Mouse (Mus musculus): ENCODE results near the gene Ccp110. TPM values are rescaled to one million over a fixed set of nuclear protein-coding genes. Genes with fewer than 3 reads are reported as not detected.

The Ccp110 gene
- total and polyA plus RNA-seq, 3 experiments = 10.6 to 16.3 (median 13.4) TPM

DNA sequence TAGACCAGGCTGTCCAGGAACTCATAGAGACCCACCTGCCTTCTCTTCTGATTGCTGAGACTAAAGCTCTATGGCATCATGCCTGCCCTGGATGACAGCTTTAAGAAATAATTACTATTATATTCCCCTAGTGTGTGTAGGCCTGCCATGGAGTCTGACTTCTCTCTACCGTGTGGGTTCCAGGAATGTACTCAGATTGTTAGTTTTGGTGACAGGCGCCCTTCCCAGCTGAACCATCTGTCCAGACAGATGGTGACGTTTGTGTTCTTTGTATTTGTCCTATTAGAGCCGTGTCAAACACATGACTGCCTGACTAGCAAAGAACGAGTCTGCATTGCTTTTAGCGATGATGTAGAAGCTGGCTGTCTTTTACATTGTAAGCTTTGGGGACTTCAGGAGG, 66.2 kb downstream of the Ccp110 start:
- Histone ChIP-seq H3K36me3 (replicated peaks in 1 of 2; ENCODE audit: control insufficient read depth in 1 of 2, insufficient read depth in 1 of 2, low read length in 1 of 2) (peaks cover 37 to 95% of the 10 kb centered on the region in 2 experiments), H3K79me2 (replicated peaks; ENCODE audit: control insufficient read depth, extremely low read depth, insufficient read depth, poor library complexity, severe bottlenecking) (no peaks in the 10 kb centered on the region), H3K4me1 (ENCODE audit: control insufficient read depth in 1 of 2, insufficient read depth in 2 of 2) (peaks cover 3 to 12% of the 10 kb centered on the region in 2 experiments; a peak in 3 of 4 replicates), H3K9ac (ENCODE audit: insufficient read depth, low read depth) (no peak overlapping the region), H3K9me3 (replicated peaks; ENCODE audit: low read length) (no peaks in the 10 kb centered on the region), H3K4me2 (ENCODE audit: insufficient read depth, low read depth, poor library complexity, severe bottlenecking) (no peak overlapping the region), H3K27me3 (replicated peaks) (no peaks in the 10 kb centered on the region), H3K27ac (ENCODE audit: insufficient read depth, low read depth) (no peak overlapping the region), H3K4me3 (replicated peaks in 1 of 3; ENCODE audit: low read depth in 2 of 3, low read length in 2 of 3, poor library complexity in 1 of 3) (no peak overlapping the region)
- no peak for DNase-seq (ENCODE audit: extremely low read depth)
- dilution Hi-C loops (cut with MboI; ENCODE audit: extremely low pct_ligation_motif_present, extremely low pct_unique_long_range_greater_than_20kb, low sequenced_read_pairs) (no loop called here), in situ Hi-C loops (cut with MboI; ENCODE audit: low pct_ligation_motif_present, low pct_unique_long_range_greater_than_20kb, low sequenced_read_pairs) (loop anchor here (10.0 kb wide), 1 partner anchor 56 kb away; no protein-coding TSS in a partner anchor)
- TF ChIP-seq USF1 (IDR thresholded peaks at IDR 0.05; ENCODE audit: low read depth, low read length) (no peak), ZC3H11A (IDR thresholded peaks at IDR 0.05; ENCODE audit: low read depth, low read length) (no peak), POLR2AphosphoS2 (IDR thresholded peaks at IDR 0.05; ENCODE audit: low read depth, low read length) (no peak), RAD21 (IDR thresholded peaks at IDR 0.05; ENCODE audit: low read depth, low read length) (no peak), JUND (conservative IDR thresholded peaks at IDR 0.05; ENCODE audit: low read depth, low read length) (no peak), MEF2A (IDR thresholded peaks at IDR 0.05; ENCODE audit: borderline replicate concordance, low read depth, low read length) (no peak), TBP (conservative IDR thresholded peaks at IDR 0.05; ENCODE audit: low read depth, low read length) (no peak), EP300 (IDR thresholded peaks at IDR 0.05; ENCODE audit: low read length) (no peak)

DNA sequence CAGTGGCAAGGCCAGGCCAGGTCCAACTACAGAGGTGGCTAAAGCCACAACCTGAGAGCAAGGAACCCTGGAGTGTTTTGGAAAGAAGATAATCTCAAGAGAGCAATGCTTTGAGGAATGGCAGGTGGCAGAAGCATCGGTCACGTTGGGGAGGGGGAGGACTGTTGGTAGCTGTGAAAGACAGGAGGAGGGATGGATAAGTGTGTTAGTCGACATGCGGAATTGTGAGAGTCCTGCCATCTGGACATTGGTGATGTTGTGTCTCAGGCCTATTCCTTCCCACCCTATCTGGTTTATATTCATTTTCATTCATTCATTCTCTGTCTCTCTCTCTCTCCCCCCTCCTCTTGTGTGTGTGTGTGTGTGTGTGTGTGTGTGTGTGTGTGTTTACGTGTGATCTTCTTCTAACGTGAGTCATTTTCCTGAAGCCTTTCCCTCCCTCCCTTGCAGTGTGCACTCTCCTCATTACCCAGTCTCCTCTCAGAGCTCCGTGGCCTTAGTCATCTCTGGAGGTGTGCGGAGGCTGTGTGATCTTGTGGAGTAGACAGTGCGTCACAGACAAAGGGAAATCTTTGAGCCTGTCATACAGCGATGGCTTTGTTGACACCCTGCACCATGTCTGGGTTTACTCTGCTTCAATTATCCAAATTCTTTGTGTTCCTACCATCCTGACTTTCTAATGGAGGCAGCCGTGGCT, 71.1 kb downstream of the Ccp110 start:
- in situ Hi-C loops (cut with MboI; ENCODE audit: low pct_ligation_motif_present, low pct_unique_long_range_greater_than_20kb, low sequenced_read_pairs) (no loop called here), dilution Hi-C loops (cut with MboI; ENCODE audit: extremely low pct_ligation_motif_present, extremely low pct_unique_long_range_greater_than_20kb, low sequenced_read_pairs) (no loop called here)
- H3K27ac ChIP-seq (ENCODE audit: insufficient read depth, low read depth) = no peak overlapping the region
- peaks cover 23 to 80% of the 10 kb centered on the region in 2 experiments for H3K36me3 ChIP-seq (replicated peaks in 1 of 2; ENCODE audit: control insufficient read depth in 1 of 2, insufficient read depth in 1 of 2, low read length in 1 of 2)
- H3K4me1 ChIP-seq (ENCODE audit: control insufficient read depth in 1 of 2, insufficient read depth in 2 of 2) = no peaks in the 10 kb centered on the region
- H3K4me3 ChIP-seq (replicated peaks in 1 of 3; ENCODE audit: low read depth in 2 of 3, low read length in 2 of 3, poor library complexity in 1 of 3) = no peak overlapping the region
- H3K4me2 ChIP-seq (ENCODE audit: insufficient read depth, low read depth, poor library complexity, severe bottlenecking) = no peak overlapping the region
- H3K9ac ChIP-seq (ENCODE audit: insufficient read depth, low read depth) = no peak overlapping the region
- no peak for DNase-seq (ENCODE audit: extremely low read depth)
- H3K27me3 ChIP-seq (replicated peaks) = no peaks in the 10 kb centered on the region
- TF ChIP-seq KAT2A (IDR thresholded peaks at IDR 0.05; ENCODE audit: insufficient replicate concordance, low read length) = no peak
- no peak for TF ChIP-seq CHD1 (IDR thresholded peaks at IDR 0.05; ENCODE audit: low read depth, low read length)
- no peak for TF ChIP-seq ELF1 (IDR thresholded peaks at IDR 0.05; ENCODE audit: low read depth, low read length)
- TF ChIP-seq USF2 (conservative IDR thresholded peaks at IDR 0.05; ENCODE audit: low read depth, low read length) = no peak
- TF ChIP-seq MXI1 (IDR thresholded peaks at IDR 0.05; ENCODE audit: low read depth, low read length) = no peak
- TF ChIP-seq BHLHE40 (IDR thresholded peaks at IDR 0.05; ENCODE audit: low read depth, low read length) = no peak
- H3K9me3 ChIP-seq (replicated peaks; ENCODE audit: low read length) = no peaks in the 10 kb centered on the region
- no peaks in the 10 kb centered on the region for H3K79me2 ChIP-seq (replicated peaks; ENCODE audit: control insufficient read depth, extremely low read depth, insufficient read depth, poor library complexity, severe bottlenecking)

All from CH12.LX (cell line).